Mouse (Mus musculus) left cerebral cortex, adult 2 months (tissue): ENCODE data around the gene Dlgap4. TPM values are rescaled to one million over a fixed set of nuclear protein-coding genes. Genes with fewer than 3 reads are reported as not detected.

ENCODE experiments used
- DNase-seq, 2 experiments: peaks; one replicate each; pipeline ENCODE4 v3.0.0; 2021 to 2022; ENCODE audit warnings: low spot score in 2 of 2, mixed read lengths in 1 of 2; ENCODE audit errors: extremely low spot score in 1 of 2
- H3K27ac ChIP-seq: fragments of 200-600 bp; 2 replicates; pipeline ENCODE4 v1.8.1; 2022
- H3K4me3 ChIP-seq: fragments of 200-600 bp; 2 replicates; pipeline ENCODE4 v1.8.1; 2022
- CTCF ChIP-seq: fragments of 200-600 bp; IDR thresholded peaks from 2 replicates; pipeline ENCODE4 v1.8.1; 2022; ENCODE audit warnings: antibody characterized with exemption, mild to moderate bottlenecking, moderate library complexity
- intact Hi-C: fragments of 180-260 bp; cut with DNase I; formaldehyde crosslinking; loops from one replicate; pipeline ENCODE4 v1.15.1; 2025
- total RNA-seq, 2 experiments: library from RNA; stranded (reverse); gene quantifications; 2 replicates each; pipeline ENCODE4 v1.2.3; 2021

Gene Dlgap4
- total RNA-seq, 2 experiments from 2014 or later = 248 to 254 TPM

- no peak for TF ChIP-seq CTCF
- no peak overlapping the region for H3K27ac ChIP-seq
- no peak overlapping the region for H3K4me3 ChIP-seq
- intact Hi-C loops = no loop called here
- DNase-seq = no peak
These were observed 8.7 kb downstream of the Dlgap4 start for GRCm38 (mm10) chr2:156622192-156622591.

DNA sequence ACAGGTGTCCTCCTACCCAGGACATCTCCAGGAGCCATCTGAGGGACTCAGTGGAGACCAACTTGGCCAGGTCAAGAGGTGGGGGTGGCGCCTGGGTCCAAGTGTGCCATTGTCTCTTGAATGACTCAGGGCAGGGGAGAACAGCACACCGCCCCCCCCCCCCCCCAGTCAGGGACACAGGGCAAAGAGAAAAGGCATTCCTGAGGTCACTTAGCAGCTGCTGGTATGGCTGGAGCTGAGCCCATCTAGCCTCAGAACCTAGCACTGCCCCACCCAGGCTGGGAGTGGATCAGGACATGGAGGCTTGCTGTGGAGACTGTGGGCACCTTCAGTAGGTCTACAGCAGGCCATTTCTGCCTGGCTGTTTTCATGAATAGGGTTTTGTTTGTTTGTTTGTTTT is 9.7 kb downstream of the Dlgap4 start:
- Histone ChIP-seq H3K27ac (no peak overlapping the region), H3K4me3 (no peak overlapping the region)
- intact Hi-C loops = no loop called here
- DNase-seq = no peak
- TF ChIP-seq CTCF = no peak

DNA sequence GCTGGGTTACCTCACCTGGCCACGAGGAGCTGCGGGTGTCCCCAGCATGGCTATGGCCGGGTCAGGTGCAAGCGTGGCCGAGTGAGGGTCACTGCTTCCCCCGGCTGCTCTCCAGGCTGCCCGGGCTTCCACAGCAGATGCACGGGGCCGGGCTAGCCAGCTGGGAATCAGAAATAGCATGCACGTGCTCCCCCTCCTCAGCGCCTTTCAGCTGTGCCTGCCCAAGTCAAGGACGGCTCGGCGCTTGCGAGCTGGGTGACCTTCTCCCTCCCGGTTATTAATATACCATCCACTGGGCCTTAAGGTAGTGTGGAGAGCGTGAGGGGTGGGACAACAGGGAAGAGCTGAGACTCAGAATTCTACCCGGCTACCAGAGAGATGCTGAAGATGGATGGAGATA is 11.8 kb downstream of the Dlgap4 start:
- Histone ChIP-seq H3K27ac (peak overlapping the region; percentile 50), H3K4me3 (no peak overlapping the region)
- no peak for DNase-seq
- TF ChIP-seq CTCF = no peak
- intact Hi-C loops = no loop called here

DNA sequence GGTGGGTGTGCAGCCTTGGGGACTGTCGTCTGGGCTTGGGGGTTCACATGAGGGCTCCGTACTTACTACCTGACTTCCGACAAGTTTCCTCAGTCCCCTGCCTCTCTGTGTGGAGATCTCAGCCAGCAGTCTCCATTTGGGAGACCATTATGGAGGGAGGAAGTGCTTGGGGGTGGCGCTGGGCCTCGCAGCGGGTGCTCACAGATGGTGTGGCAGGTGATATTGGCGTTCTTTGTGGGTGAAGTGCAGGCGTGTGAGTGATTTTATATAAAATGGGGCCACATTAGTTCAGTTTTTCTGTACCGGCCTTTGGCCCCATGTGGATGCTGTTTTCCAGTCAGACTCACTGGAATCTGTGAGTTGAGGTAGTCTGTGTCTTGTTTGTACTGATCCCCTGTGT is 12.6 kb downstream of the Dlgap4 start:
- DNase-seq = no peak
- Histone ChIP-seq H3K27ac (no peak overlapping the region; the same call in 1 of the 2 replicates), H3K4me3 (no peak overlapping the region)
- TF ChIP-seq CTCF = no peak
- intact Hi-C loops = no loop called here

- no peak for TF ChIP-seq CTCF
- no peak overlapping the region for H3K4me3 ChIP-seq
- intact Hi-C loops = no loop called here
- no peak overlapping the region; the same call in 1 of the 2 replicates for H3K27ac ChIP-seq
- DNase-seq = no peak
These were observed 13.0 kb downstream of the Dlgap4 start for GRCm38 (mm10) chr2:156626544-156626943.

GRCm38 (mm10) chr2:156627917-156628316 is 14.4 kb downstream of the Dlgap4 start:
- Histone ChIP-seq H3K4me3 (no peak overlapping the region), H3K27ac (peak overlapping the region; percentile 5; the same call in 1 of the 2 replicates)
- TF ChIP-seq CTCF = peak; percentile 8
- DNase-seq = no peak
- intact Hi-C loops = loop anchor here (2.0 kb wide), 1 partner anchor 37 kb away; no protein-coding TSS in a partner anchor

- no peak overlapping the region for H3K27ac ChIP-seq
These were observed 16.8 kb downstream of the Dlgap4 start for GRCm38 (mm10) chr2:156630288-156630687.

DNA sequence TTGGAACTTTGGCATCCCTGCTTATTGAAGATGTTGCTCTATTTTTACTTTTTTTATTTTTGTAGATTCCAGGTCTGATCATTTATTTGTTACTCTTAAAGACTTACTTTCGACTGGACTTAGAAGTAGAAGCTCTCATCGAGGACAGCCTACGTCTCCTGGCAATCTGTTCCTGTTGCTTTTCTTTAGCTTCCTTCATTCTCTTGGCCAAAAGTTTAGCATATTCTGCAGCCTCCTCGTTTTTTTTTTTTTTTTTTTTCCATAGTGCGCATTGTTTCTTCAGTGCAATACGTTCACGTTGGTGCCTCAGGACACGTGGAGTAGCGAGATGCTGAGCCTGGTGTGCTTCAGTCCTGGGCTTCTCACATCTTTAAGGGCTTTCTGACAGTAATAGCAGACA is 19.2 kb downstream of the Dlgap4 start:
- no peak for TF ChIP-seq CTCF
- H3K27ac ChIP-seq = no peak overlapping the region
- no peak for DNase-seq
- H3K4me3 ChIP-seq = no peak overlapping the region
- intact Hi-C loops = no loop called here

More at GRCm38 (mm10) chr2:156630288-156630687, 16.8 kb downstream of the Dlgap4 start:
- no peak overlapping the region for H3K4me3 ChIP-seq
- DNase-seq = no peak
- TF ChIP-seq CTCF = peak; percentile 37
- intact Hi-C loops = no loop called here

- DNase-seq = no peak
- Histone ChIP-seq H3K4me3 (no peak overlapping the region), H3K27ac (no peak overlapping the region)
- intact Hi-C loops = no loop called here
- no peak for TF ChIP-seq CTCF
These were observed 21.6 kb downstream of the Dlgap4 start for GRCm38 (mm10) chr2:156635091-156635490.

DNA sequence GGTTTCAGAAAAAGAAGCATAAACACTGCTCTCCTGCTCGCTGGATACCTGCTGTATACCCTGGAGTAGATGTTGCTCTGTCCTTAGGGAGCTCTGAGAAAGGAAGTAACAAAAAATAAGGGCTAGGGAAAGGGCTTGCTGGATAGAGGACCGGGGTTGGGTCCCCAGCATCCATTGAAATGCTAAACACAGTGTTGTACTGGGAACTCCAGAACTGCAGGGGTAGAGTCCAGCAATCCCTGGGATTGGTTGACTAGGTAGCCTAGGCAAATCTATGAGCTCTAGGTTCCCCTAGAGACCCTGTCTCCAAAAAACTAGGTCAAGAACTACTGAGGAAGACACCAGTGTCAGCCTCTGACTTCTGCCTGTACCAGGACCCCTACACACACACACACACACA is 27.6 kb downstream of the Dlgap4 start:
- no peak for DNase-seq
- Histone ChIP-seq H3K4me3 (no peak overlapping the region), H3K27ac (no peak overlapping the region)
- no peak for TF ChIP-seq CTCF
- intact Hi-C loops = no loop called here

GRCm38 (mm10) chr2:156642931-156643330 is 29.4 kb downstream of the Dlgap4 start:
- intact Hi-C loops = no loop called here
- no peak for TF ChIP-seq CTCF
- Histone ChIP-seq H3K4me3 (no peak overlapping the region), H3K27ac (no peak overlapping the region)
- DNase-seq = no peak

DNA sequence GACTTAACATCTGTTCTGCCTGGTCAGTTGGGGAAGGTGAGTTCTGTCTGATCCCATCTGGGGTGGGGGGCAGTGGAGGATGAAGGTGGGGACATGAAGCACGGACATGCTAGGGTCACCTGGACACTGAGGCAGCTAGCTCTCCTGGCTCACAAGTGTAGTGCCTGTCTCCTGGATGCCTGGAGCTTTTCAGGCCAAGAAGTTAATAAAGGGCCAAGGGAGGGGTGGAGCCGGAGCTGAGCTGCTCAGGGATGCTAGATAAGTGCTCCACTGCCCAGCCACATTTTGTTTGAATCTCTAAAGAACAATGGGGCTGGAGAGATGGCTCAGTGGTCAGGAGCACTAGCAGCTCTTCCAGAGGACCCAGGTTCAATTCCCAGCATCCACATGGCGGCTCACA is 29.9 kb downstream of the Dlgap4 start:
- intact Hi-C loops = no loop called here

DNA sequence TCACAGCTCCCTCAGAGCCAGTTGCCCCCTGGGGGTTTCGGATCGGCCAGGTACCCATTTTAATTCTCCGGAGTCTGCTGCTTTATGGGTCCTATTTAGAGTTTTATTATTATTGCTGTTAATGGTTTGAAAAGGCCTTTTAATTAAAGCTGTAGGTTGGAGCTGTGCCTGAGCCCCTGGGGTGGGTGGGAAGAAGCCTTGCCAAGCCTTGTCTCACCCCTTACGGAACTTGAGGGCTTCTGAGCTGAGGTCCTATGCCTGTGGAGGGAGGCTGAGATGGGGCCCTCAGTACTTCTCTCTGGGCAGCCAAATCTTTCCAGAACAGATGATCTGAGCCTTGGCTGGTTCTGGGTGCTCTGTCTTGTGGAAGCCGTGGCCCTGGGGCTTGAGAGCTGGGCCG is 31.6 kb downstream of the Dlgap4 start:
- peak overlapping the region; percentile 11; the same call in 1 of the 2 replicates for H3K27ac ChIP-seq
- DNase-seq = no peak
- intact Hi-C loops = no loop called here
- no peak for TF ChIP-seq CTCF
- no peak overlapping the region for H3K4me3 ChIP-seq

More for the DNA sequence above, 29.9 kb downstream of the Dlgap4 start:
- TF ChIP-seq CTCF = no peak
- no peak overlapping the region for H3K4me3 ChIP-seq
- no peak overlapping the region for H3K27ac ChIP-seq
- DNase-seq = no peak
